Mouse (Mus musculus): ENCODE results near the gene Slc17a3.
A peak's percentile ranks its signal among the peaks of the same experiment; 100 is the strongest.

The Slc17a3 gene

DNA sequence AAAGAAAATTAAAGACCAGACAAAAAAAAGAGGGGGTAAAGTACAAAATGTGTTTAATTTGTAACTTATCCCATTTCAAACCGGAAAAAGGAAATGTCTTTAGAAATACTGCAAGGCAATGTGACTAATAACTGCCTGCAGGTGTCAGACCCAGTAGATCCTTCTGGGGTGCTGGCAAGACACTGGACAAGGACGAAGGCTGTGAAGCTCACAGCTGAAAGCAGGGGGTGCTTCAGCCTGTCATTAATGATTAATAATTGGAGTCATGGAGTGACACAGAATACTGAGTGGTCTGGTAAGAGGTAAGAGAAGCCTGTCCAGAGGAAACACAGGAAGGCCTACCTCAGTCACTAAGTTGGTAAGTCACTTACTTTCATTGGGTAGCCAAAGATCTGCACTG lies at the start of gene Slc17a3:
Gene Slc17a3 (plus strand): TSS at position 127 of the 400 bp plus-strand sequence.
- peak; percentile 64 for DNase-seq

DNA sequence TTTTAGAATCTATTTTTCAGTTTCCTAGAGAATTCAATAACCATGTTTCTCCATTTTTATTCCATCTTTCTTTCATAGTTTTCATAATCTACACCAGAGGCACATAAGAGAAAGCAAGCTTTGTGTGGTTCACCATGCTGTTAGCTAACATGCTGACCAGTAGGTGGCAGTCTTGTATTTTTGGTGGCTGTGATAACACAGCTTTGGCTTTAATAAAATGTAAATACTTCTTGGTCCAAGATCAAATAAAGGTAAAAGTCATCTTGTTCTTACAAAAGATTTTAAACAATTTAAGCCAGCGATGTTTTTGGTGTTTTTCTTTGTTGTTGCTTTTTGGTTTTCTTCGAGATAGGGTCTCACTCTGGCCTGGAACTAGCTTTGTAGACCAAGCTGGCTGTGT lies 46.7 kb upstream of the Slc17a3 start:
- DNase-seq, result no peak

DNA sequence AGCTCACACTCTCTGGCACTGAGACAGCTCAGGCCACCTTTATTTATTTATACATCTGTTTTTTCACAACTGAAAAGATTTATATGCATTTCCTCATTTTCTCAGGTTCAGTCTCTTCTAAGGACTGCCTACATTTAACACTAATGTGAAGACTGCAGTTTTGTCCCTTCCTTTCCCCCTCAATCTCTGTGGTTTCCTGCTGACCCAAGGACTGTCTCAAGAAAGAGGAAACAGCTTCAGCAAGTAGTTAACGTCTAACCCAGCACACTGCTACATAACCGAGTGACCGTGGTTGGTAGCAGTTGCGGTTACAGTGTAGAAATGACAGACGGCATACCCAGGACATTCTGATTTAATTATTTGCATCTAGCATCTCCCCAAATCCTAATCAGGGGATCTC lies 39.8 kb upstream of the Slc17a3 start:
- DNase-seq, result peak; percentile 87

DNA sequence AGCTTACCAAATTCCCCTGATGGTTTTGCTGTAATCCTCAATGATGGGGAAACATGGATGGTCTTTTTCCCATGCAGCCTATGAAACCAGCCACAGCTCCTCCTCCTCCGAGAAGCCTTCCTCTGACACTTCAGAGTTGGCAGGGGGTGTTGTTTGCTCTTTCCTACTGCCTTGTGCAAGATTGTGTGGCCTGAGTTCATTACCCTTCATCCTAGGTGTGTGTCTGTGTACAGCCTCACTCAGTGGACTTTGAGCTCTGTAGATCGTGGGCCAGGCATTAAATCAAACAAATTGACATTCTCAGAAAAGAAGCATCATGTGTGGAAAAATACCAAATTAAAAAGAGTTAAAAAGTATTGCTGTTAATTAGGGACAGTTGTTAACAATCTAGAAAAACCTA lies 34.7 kb upstream of the Slc17a3 start:
- no peak for DNase-seq

DNA sequence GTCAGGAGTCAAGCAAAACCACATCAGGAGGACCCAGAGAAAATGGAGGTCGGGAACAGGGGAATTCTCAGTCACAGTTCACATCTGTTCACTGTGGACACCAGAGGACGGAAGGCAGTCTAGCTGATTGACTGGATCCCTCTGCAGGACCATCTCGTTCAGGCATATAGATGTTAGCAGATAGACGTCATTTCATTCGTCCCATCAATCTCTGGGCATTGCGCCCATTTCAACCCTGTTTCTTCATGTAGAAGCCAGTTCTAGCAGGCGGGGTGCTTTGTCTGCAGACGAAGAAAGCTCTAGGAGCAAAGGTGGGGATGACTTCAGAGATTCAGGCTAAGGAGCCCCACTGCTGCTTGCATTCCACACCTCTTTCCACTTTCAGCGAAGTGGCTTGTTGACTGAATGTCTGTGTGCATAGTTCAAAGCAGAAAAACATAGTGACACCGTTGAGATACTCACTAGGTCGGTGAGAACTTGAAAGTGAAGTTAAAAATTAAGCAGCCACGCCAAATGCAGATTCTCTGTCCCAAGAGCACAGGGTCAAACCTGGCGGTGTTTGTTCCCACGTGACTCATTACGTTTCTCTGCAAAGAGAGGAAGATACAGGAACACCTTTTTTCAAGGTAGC lies 32.7 kb upstream of the Slc17a3 start, which contains the start of gene Slc17a2:
Gene Slc17a2 (plus strand): TSS at position 572 of the 631 bp plus-strand sequence.
- DNase-seq, result no peak

DNA sequence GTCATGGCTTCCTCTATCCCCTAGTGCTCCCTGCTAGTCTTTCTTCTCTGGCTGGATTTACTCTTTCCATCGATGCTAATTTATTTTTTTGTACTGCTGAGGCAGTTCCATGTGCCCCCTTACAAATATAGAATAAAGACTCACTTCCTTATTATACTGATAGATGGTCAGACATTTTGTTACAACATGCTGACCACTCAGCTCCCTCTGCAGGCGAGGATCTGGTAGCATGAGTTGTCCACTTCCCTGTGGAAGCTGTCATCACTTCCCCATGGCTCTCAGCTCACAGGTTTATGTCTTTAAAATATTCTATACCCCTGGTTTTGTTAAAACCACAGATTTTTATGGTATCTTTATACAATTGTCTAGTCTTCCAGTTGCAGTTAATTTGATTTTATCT lies 23.1 kb upstream of the Slc17a3 start:
- DNase-seq, result no peak

DNA sequence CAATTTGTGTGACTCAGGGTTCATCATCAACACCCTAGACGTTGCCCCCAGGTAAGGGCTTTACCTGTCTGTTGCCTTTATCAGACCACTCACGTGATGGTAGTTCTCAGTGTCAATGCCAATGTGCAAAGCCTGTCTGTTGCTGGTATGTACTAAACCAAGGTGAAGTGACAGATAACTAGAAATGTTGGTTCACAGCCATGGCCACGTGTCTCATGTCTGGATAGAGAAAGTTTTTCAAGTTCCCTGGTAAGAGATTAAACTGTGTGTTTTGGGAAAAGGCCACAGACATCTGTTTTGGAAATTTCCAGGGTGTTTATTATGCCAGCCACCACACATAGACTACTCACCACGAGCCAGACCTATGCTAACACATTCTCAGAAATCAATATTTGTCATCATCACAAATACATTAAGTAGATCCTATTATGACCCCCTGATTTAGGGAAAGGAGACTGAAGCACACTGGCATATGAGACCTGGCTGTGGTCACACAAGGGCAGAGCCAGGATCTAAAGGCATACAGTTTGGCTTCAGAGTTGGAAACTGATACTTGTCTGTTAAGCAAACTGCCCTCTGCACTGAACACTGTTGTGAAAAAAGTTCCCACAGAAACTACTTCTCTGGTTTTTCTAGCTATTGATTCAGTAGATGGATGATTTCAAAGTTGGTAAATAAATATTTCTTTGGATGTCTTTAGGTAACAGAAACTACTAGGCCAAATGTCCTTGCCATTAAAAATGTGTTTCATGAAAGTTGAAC lies 18.9 kb upstream of the Slc17a3 start:
- DNase-seq, result no peak

DNA sequence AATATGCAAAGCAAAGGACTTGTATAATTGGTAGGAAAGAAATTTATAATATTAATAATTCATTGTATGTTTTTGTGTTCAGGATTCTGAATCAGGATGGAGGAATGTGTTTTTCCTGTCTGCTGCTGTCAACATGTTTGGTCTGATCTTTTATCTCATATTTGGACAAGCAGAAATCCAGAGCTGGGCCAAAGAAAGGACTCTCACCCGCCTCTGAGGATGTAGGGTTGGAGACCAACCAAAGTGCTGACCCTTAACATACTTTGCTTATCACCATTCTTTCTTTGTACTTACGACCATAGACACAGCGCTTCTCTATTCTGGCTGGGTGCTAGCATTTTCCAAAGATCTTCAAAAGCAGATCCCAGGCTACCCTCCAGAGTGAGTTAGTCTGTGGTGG lies 17.0 kb upstream of the Slc17a3 start:
- DNase-seq, result no peak

DNA sequence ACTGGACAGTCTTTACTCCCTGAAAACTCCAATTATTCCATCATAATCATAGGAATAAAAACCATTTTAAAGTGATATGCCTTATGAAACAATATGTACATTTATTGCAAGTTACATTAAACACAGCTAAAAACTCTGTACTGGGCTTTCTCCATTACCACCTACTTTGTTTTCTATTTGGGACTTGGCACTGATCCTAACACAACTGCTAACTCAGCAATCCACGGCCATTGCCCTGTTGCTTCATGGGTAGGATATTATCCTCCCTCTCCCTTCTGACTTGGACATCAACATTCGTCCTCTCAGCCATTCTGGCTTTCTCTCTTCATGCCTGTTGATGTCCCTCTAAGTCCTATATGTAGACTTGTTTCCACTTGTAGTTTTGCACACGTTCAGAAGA lies 12.6 kb upstream of the Slc17a3 start:
- peak; percentile 1 for DNase-seq

DNA sequence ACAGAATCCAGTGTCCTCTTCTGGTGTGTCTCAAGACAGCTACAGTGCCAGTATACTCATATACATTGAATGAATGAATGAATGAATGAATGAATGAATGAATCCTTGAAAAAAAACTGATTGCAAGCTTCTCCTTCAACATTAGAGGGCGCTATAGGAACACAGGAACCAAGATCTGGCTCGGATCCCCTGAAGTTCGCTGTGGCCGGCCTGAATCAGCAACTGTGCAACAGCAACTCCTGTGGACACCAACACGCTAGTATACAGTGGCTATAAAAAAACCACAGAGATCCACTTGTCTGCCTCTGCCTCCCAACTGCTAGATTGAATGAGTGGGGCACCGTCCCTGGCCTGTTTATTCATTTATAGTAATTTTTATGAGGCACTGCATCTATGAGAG lies 6.2 kb upstream of the Slc17a3 start:
- no peak for DNase-seq

DNA sequence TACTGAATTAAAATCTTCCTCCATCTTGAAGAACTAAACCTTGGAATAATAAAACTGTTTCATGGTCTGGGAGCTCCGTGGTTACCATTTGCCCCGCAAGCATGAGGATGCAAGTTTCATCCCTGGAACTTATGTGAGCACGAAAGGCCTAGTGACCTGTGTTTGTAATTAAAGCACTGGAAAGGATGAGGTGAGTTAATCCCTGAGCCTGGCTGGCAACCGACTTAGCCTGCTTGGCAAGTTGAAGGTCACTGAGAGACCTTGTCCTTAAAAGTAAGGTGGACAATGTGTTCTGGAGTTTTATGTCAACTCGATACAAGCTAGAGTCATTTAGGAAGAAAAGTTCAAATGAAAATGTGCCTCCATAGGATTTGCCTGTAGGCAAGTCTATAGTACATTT lies 4.4 kb upstream of the Slc17a3 start:
- DNase-seq, result no peak

DNA sequence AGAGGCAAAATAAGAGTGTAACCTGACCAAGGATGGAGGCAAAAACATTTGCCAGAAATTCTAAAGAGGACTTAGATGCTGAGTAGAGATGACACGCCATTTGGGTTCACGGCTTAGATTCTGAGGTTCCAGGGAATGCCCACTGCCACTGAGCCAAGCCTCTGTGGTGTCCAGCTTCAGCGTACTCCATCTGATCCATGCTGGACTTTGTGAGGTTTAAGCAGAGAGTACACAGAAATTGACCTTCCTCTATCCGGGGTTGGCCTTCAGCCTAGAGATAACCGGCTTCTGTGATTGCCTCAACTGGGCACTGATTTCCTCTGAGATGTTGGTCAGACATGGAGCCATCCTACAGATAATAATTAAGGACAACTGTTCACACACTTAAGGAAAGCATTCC lies 2.6 kb upstream of the Slc17a3 start:
- no peak for DNase-seq

DNA sequence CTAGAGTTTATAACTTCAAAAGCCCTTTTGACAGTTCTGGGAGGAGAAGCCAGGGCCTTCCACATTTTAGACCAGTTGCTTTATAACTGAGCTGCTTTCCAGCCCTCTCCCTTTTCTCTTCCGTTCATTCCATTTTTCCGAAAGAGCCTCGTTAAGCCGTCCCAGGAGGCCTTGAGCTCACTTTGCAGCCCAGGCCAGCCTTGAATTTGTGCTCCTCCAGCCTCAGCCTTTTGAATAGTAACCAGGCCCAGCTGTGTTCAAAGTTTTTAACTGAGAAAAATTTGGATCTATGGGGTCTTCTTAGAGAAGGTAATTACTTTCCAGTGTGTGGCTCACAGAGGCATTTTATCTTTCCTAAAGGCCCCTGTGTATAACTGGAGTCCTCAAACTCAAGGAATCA lies 6.6 kb downstream of the Slc17a3 start:
- peak; percentile 62 for DNase-seq

DNA sequence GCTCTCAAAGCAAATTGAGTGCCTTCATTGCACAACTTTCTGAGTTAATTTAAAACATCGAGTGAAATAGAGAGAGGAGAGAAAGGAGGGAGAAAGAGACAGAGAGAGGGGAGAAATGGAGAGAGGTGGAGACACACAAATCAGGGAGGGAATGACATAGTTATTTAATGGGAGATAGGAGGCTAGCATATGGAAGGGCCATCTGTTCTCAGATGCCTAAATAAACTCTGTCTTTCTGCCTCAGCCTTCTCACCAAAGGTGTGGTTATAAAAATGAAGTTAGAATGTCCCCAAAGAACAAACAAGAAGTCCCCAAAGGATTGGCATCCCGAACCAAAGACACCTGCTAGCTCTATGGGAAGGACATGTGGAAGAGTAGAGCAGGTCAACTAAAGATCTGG lies 10.1 kb downstream of the Slc17a3 start:
- no peak for DNase-seq

DNA sequence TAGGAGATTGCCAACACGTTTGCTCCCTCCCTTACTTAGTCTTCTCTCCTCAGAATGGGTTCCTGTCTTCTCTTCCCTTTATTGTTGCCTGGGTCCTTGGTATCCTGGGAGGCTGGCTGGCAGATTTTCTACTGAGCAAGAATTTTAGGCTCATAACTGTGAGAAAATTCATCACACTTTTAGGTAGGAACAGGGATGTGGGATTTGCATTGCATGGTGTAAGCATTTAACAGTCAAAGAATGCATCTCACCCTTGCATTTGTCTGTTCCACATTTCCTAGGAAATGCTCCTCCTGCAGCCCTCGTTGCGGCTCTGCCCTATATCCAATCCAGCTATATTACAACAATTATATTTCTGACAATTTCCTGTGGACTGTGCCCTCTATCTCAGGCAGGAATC lies 17.2 kb downstream of the Slc17a3 start:
- no peak for DNase-seq

DNA sequence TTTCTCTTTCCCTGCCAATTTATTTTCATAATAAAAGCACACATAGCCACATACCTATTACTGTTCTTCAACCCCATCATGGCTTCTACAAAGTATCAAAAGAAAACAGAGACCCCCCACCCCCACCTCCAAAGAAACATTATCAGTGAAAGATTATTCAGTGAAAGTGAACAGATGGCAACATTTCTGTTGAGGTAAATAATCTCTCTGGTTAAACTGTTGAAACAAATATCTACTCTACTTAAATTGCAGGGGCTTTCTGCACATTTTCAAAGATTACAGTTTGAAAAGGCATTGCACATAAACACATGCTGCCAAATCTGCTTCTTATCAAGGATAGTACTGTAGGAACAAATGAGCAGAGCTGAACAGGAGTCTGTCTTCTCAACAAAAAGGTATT lies 22.6 kb downstream of the Slc17a3 start:
- DNase-seq, result no peak

DNA sequence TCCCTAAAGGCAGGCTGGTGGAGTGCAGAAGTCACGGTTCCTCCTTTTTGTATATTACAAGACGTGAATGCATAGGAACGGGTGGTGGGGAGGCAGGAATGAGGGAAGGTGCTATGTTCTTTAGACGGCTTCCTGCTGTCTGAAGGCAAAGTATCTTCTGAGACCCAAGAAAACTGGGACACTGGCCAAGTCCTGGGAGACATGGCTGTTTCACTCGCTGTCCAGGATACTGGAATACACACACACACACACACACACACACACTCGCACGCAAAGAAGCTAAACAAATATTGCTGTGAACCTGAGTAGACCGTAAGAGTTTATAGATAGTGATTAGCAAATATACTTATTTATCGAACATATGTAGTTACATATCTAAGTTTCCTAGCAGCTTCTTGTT lies 25.5 kb downstream of the Slc17a3 start:
- no peak for DNase-seq

DNA sequence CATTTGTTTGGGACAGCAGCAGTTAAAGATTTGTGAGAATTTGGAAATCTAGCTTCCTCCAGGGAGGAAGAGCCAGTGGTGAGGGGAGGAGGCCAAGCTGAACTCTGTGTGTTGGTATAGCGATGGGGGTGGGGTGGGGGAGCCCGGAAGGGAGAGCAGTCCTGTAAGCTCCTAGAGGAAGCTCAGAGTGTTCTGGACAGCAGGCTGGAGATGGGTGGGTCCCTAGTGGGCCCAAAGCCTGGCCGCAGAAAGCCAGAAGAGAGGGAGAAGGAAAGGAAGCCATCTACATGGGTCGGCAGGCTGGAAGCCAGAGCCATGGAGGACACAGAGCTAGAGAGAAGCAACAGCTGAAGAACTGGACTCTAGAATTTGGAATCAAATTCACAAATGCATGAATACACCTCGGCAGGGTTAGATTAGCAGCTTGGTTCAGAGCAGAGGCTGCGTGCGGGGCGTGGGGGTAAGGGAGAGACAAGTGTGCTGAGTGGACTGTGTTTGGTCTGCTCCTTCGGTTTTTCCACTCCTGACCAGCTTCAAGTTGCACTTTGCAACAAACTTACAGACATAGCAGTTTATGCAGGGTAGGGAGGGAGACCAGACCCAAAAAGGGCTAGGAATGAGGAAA lies 27.0 kb downstream of the Slc17a3 start:
- DNase-seq, result peak; percentile 90

DNA sequence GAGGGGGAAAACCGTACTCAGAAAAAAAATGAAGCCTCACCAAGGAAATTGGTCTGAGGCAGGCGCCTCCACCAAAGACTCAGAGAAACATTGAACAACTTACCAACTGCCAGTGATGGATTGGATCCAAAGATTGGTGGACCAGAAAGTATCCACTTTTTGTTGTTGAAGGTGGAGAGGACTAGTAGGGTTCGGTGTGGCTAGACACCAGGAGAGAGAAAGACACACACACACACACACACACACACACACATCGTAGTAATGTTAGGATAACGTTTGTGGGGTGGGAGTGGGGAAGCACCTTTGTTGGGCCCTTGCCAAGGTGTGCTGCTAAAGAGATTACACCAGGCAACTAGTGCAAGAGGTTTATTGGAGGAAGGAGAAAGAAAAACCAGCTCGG lies 27.8 kb downstream of the Slc17a3 start:
- DNase-seq, result no peak

DNA sequence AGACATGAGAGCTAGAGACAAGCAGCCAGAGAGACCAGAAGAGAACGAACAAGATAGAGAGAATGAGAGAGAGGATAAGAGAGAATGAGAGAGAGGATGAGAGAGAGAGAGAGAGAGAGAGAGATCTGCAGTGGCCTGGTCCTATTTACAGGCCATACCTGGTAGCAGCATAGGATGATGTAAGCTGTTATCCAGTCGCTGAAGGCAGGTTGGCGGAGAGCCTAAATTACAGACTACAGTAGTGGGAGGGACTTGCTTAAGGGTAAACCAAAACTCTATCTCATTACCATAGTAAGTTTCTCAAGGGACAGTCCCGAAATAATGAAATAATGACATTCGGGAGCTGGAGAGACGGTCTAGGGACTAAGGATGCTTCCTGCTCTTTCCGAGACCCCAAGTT lies 28.2 kb downstream of the Slc17a3 start, which contains the start of gene Slc17a1:
Gene Slc17a1 (plus strand): TSS at position 346 of the 400 bp plus-strand sequence.
- no peak for DNase-seq

DNA sequence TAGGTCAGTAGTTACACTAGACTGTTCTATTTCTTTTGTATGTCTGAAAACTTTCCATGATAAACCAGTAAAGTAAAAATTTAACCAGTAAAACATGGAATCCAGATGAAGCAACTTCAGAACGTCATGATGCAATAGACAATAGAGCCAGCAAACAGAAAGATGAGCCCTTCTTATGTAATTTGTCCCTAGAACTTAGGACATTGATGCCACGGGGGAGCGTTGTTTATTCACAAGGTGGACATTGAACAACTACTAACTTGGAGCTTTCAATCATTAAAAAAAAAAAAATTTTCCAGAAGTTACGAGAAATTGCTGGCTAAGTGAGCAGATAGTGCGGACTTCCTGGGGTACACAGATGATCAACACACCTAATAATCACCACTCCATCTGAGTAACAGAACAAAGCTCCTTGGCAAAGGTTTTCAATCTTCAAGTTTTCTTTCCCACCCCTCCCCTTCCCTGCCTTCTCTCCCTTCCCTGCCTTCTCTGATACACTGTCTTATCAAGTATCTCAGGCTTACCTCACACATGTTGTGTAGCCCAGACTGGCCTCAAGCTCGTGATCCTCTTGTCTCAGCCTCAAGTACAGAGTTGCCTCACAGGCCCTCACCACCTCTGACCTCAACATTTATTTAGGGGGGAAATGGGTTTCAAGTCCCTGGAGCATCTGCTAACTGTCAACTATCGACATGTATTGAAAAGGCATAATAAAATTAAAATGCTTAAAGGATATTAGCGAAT lies 29.7 kb downstream of the Slc17a3 start:
- DNase-seq, result no peak

DNA sequence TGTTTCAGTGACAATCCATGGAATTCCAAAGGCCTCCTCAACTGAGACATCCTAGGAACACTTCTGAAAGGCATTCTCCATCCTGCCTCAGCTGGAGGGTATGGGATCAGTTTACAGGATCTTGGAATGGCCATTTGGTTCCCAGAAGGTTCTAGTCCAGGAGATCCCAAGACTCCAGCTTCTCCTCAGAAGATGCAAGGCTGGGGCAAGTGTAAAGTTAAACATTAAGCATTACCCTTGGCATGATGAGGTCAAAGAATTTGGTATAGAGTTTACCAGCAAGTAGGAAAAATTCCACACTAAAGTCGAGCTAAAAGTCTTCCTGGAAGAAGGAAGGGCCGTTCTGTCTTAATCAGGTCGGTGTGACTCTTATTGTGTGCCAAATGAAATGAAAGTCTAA lies 30.8 kb downstream of the Slc17a3 start:
- DNase-seq, result no peak

DNA sequence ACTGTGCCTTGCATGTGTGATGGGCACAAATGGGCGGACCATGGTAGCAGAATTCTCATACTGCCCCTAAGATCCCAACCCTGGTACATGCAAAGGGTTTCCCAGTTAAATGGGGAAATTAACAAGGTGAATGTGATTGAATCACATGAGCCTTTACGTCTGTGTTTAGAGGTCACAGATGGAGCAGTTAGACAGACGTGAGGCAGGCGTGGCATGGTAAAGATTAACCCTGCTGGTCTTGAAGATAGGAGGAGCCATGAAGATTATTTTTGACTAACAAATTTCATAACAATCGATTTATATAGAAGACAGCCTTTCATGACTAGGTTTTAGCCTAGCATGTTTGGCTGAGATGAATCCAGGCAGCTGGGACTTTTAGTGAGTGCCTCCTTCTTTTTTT lies 33.9 kb downstream of the Slc17a3 start:
- no peak for DNase-seq

DNA sequence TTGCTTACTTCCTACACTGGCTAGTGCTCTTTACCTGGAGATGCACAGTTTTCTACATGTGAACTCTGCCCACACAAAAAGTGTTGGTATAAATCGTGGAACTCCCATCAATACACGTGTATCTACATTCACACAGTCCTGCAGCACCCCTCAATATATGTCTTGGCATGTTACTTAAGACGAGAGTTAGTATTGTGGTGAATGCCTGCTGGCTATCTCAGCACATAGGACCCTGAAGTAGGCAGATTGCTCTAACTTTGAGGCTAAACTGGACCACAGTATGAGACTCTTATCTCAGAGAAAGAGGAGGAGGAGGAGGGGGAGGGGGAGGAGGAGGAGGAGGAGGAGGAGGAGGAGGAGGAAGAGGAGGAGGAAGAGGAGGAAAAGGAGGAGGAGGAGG lies 39.9 kb downstream of the Slc17a3 start:
- DNase-seq, result no peak

Data from heart, adult 11 months (tissue).